Mouse (Mus musculus): Measurements from ENCODE around the gene Olfr220.

DNA sequence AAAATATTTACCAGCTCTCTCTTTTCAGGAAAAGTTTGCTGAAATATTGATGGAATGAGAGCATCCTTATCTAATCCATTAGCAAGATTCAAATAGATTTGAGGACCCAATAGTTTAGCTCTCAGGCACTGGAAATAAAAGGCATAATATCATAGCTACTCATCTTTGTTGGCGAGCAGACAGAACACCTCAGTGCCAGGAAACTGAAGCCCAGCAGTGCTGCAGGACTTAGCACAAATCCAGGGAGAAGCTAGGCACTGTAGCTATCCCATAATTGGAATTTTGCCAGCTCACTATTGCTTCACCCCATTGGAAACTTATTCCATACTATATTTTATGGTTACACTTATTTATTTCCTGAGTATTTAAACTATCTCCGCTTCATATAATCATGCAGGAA lies 13.2 kb downstream of the Olfr220 start:
- TF ChIP-seq POLR2A (IDR thresholded peaks at IDR 0.05; ENCODE audit: low read depth, low read length) (no peak), CTCF (IDR thresholded peaks at IDR 0.05; ENCODE audit: extremely low read depth, insufficient read depth, insufficient read length, insufficient replicate concordance) (no peak)
